Mouse (Mus musculus) adrenal gland, adult 18-20 months (tissue): ENCODE results near the gene 9930021J03Rik. TPM values are rescaled to one million over a fixed set of nuclear protein-coding genes. Genes with fewer than 3 reads are reported as not detected.

Source experiments
- DNase-seq, 2 experiments: peaks; one replicate each; pipeline ENCODE4 v3.0.0; 2021 to 2022; ENCODE audit warnings: low spot score in 2 of 2
- total RNA-seq, 2 experiments: library from RNA; stranded (reverse); gene quantifications; 1 replicate in 1 of 2; 2 replicates in 1 of 2; pipeline ENCODE4 v1.2.3; 2021

Gene 9930021J03Rik
- total RNA-seq, 2 experiments from 2014 or later, result 15.6 to 16.5 TPM

DNA sequence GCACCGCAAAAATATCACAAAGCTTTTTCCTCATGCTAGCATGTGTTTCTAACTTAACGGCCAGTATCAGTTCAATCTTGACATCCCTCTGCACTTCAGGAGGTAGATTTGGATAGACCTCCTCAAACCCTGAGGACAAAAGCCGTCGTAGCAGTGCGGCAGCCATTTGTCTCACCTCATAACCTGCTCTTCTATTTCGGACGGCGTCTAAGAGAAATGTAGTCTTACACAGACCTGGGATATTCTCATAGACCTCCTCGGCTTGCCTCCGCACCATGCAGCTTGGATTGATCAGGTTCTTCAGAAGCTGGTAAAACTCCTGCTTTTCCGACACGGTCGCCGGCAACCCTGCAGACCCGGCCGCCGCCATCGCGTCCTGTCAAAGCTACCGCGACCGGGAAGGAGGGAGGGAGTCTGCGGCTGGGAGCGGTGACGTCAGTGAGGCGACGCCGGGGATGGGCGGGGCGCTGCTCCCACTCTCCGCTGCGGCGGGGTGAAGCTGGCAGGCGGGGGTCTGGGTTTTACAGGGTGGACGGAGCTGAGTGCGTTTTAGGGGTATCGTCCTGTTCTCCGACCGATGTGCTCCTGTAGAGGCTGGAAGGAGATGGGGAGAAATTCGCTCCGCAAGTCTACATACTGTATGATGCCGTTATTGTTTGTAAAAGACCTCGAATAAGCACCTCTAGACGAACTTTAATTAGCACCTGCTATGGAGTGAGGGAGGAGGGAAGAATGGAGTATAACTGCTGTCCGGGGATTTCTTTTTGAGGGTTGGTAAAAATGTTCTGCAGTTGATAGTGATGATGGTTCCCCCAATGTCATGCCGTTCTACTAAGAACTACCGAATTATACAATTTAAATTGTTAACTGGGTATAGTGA is 7.0 kb upstream of the 9930021J03Rik start, which contains the start of gene Ranbp6:
Gene Ranbp6 (minus strand): TSS at position 394 of the 880 bp plus-strand sequence.
- peak; percentile 94 to 96 for DNase-seq

DNA sequence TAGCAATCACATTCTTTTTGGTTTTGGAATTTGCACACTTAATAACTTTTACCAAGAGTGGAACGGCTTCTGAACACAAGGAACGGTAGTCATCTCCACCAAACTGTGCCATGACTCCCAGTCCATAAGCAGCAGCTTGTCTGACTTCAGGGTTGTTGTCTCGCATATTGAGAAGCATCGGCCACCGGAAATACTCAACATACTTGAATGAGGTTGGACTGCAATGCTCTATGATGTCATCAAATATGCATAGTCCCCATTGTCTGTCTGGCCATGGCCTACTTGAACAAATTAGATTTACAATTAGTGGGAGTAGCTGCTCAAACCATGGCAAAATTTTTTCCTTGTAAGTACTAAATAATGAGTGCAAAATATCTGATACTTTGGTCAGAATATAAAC is 4.2 kb upstream of the 9930021J03Rik start:
- no peak for DNase-seq

DNA sequence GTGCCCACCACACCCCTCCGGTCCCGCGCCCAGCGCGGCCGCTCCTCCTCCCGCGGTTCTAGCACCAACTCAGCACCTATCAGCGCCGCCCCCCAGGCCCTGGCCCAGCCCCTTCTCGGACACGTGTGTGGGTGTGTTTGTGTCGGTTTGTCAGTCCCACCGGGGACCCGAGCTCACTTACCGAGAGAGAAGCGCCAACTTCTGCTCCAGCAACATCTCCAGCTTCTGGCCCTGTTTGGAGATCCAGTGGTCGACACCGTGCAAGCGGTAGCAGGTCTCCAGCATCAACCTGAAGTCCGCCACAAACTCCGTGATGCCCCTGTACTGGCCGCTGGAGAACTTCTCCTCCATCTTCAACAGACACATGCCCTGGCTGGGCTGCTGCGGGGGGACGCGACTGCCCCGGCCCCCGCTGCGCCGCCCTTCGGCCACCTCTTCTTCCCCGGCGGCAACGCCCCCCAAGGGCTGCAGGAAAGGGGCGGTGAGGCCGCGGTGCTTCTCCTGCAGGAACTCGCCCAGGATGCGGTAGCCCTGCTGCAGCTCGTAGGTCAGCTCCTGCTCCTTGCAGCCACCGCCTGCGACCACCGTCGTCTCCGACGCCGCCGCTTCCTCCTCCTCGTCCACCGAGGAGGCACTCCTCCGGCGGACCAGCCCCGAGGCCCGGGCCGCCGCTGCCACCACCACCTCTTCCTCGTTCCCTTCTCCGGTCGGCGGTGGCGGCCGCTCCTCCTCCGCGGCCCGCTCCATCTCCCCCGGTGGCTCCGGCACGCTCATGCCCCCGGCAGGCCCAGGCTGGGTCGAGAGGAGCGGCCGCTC is 480 bp downstream of the 9930021J03Rik start:
- DNase-seq, result peak; percentile 67 to 70

DNA sequence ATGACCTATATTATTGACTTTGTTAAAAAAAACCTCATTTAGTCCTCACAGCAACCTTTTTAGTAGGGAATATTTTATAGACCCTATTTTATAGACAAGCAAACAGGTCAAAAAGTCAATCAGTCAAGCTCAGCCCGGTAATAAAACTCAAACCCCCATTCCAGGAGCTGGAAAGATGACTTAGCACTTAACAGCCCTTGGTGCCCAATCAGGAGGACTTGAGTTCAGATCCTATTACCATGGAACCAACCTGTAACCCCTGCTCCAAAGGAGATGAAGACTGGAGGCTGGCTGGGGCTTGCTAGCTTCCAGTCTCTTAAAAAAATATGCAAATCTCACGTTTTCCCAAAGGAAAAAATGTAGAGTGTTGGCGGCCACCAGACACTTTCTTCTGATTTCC is 1.8 kb downstream of the 9930021J03Rik start:
- no peak for DNase-seq

- no peak for DNase-seq
Observed at GRCm38 (mm10) chr19:29797371-29797770, 8.4 kb downstream of the 9930021J03Rik start.

GRCm38 (mm10) chr19:29787997-29788396 is 17.8 kb downstream of the 9930021J03Rik start:
- no peak for DNase-seq

DNA sequence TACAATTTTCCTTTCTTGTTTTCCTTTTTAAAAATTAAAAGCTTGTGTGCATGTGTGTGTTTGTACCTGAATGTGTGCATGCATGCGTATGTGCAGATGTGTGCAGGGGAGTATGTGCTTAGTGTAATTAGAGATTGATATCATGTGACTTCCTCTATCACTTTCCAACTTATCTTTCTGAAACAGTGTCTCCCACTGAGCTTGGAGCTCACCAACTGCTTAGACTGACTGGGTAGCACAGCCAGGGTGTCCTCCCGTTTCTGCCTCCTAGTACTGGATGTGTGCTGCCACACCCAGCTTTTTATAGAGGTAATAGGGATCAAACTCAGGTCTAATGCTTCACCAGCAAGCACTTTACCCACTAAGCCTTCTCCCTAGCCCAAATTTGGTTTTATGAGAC is 22.9 kb downstream of the 9930021J03Rik start:
- no peak for DNase-seq

DNA sequence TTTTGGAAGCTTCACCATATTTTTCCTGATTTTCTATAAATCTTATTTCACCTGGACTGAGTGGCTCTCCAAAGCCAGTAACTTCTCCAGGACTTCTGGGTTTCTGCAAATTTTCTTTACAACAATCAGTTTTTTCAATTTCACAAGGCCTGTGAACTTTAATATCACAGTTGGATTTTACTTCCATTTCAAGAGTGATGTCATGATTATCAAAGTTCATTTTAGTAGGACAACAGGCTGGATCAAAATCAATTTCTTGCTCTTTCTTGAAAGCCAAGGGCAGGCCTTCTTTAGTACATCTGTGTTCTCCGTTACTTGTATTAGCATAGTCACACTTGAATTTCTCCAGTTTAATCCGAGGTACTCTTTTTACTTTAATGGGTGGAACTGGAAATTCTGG is 51.9 kb downstream of the 9930021J03Rik start:
- no peak for DNase-seq

DNA sequence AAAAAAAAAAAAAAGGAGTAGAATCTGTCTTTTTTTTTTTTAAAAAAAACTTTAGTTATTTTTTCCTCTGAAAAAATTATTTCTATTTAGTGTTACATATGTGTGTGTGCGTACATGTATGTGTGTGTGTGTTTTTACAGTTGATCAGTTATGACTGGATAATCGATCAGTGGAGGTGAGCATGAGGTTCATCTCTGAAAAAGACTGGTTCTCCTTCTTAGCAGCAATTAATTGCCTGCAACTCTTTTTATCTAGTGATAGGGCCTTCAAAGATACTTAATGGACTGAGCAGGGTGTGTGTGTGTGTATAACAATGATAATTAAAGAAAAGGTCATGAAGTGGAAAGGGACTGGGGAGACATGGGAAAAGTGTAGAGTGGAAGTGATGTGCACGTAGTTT is 54.8 kb downstream of the 9930021J03Rik start:
- DNase-seq, result no peak

DNA sequence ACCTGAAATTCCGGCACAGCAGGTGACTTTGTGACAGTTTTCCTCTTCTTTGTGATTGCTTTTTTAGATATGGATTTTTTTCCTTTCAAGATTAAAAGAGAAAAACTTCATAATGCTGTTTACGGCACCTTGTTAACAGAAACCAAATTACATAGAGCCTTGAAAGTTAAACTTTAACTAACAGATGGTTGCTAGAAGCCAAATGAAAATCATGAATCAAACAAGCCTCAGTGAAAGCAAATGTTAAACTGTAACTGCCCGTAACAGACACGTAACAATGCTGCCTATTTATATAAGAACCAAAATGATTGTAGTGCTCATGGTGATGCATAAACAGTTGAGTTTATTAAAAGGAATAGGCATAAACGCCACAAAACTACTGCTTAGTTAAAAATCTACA is 62.3 kb downstream of the 9930021J03Rik start:
- no peak for DNase-seq

GRCm38 (mm10) chr19:29740661-29741060 is 65.1 kb downstream of the 9930021J03Rik start:
- DNase-seq, result no peak

GRCm38 (mm10) chr19:29739608-29740007 is 66.2 kb downstream of the 9930021J03Rik start:
- DNase-seq, result no peak

GRCm38 (mm10) chr19:29735421-29735820 is 70.4 kb downstream of the 9930021J03Rik start:
- DNase-seq, result no peak

- no peak for DNase-seq
Observed at GRCm38 (mm10) chr19:29718476-29718875, 87.3 kb downstream of the 9930021J03Rik start.

GRCm38 (mm10) chr19:29717854-29718253 is 87.9 kb downstream of the 9930021J03Rik start:
- no peak for DNase-seq

- DNase-seq, result no peak
Observed at GRCm38 (mm10) chr19:29713451-29713850, 92.3 kb downstream of the 9930021J03Rik start.

- no peak for DNase-seq
Observed at GRCm38 (mm10) chr19:29709461-29709860, 96.3 kb downstream of the 9930021J03Rik start.

DNA sequence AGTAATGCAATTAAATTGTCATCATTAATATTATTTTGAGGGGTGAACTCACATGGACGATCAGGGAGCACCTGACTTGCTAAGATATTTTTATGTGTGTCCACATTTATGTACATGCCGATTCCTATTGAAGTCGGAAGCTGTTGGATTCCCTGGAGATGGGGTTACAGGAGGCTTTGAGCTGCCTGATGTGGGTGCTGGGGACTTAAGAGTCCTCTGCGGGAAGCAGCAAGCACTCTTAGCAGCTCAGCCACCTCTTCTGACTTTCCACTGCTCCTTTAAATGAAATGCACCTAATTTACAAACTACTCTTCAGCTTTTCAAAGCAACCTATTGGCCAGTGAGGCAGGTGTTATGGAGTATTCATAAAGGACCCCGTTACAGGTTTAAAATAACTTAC is 97.3 kb downstream of the 9930021J03Rik start:
- no peak for DNase-seq

DNA sequence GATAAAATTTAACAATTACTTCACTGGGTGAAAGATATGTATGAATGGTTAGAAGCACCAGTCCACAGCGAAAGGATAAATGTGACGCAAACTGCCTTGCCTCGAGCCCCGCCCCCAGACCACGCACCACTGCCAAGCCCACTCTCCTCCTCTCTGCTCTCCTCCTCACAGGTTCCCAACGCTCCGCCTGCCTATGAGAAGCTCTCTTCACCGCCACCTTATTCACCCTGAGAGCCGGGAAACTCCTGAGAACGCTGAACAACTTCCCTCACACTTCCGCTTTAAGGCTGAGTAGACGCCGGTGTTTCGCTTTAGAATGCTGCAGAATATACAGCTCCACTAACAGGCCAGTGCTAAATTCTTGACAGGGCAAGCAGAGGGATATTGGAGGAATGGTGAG is 97.8 kb downstream of the 9930021J03Rik start:
- no peak for DNase-seq

- DNase-seq, result no peak
Observed at GRCm38 (mm10) chr19:29707314-29707898, 98.4 kb downstream of the 9930021J03Rik start.

- DNase-seq, result no peak
Observed at GRCm38 (mm10) chr19:29704436-29704835, 101.4 kb downstream of the 9930021J03Rik start.

- DNase-seq, result no peak
Observed at GRCm38 (mm10) chr19:29701707-29702106, 104.1 kb downstream of the 9930021J03Rik start.
